Mouse (Mus musculus): Measurements from ENCODE around the gene Nkapl. TPM values are rescaled to one million over a fixed set of nuclear protein-coding genes. Genes with fewer than 3 reads are reported as not detected.

Nkapl gene
- under 1 TPM; 0.11 to 0.44 TPM for polyA plus RNA-seq (2017; shearing (Covaris generic))

GRCm38 (mm10) chr13:21468061-21469019 is at the start of gene Nkapl:
Gene Nkapl (minus strand): TSS chr13:21468509.

GRCm38 (mm10) chr13:21501182-21501581 is 32.9 kb upstream of the Nkapl start, which contains the start of gene Gm11273:
Gene Gm11273 (minus strand): TSS chr13:21501418.

DNA sequence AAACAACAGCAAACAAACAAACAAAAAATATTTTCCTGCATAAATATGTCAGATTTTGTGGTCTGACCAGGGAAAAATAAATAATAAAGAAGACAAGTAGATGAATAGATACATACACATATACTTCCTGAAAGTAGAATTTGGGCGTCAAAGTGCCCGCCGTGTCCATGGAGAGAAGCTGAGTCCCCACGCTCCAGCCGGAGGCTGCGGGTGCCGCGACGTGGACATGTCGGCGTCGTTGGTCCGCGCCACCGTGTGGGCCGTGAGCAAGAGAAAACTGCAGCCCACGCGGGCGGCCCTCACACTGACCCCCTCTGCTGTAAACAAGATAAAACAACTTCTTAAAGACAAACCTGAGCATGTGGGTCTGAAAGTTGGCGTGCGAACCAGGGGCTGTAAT is 26.8 kb upstream of the Nkapl start, which contains the start of gene AK157302:
TSS of gene AK157302 (plus strand) at position 144 of the 400 bp plus-strand sequence.

DNA sequence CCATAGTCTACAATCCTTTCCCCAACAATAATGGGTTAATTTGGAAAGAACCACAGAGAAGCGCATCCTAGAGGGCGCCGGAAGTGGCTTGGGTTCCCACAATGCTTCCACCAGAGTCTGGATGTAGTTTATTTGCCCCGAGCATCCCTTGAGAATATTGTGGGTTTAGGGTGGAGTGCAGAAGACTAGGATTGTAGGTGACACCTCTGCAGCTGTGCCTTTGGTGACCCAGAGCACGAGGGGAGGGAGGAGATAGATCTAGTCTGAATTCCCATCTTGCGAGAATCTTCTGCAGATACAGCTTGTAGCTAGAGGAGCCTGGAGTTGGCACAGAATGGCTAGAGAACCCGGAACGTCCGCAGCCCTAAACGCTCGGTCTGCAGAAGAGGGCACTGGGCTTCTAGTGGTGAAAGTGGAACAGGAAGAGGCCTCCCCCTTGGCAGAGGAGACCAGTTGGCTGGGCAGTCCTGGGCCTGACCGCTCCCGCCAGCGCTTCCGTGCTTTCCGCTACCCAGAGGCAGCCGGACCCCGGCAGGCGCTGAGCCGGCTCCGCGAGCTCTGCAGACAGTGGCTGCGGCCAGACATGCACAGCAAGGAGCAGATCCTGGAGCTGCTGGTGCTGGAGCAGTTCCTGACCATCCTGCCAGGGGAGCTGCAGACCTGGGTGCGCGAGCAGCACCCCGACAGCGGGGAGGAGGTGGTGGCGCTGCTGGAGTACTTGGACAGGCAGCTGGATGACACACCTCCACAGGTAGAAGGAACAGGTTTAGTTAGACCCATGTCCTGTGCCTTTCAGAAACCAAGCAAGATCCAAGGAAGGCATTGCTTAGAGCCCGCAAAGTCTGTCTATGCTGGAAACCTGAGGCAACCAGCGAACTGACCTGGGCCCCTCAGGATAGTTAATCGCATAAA is 10.7 kb upstream of the Nkapl start, which contains the start of the genes Zkscan4 and Gm10065:
TSS of gene Zkscan4 (plus strand) at position 149 of the 912 bp plus-strand sequence.
TSS of gene Gm10065 (minus strand) at position 683 of the 912 bp plus-strand sequence.

DNA sequence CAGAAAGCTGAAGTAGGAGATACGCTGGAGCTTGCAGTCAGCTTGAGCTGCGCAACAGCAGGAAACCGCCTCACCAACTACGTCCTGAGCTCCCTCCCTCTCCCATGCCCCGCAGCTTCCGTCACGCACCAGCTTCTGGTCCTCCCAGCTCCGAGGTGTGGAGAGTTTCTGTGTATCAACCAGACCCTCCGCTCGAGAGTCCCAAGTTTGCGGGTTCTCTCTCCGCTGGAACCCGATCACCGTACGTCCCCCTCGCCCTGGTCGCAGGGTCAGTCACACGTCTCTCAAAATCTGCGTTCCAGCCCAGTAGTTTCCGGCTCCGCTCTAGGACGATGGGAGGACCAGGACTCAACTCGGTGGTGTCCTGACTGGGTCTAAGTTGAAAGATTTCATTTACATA is 14.9 kb downstream of the Nkapl start, which contains the start of gene Zscan26:
TSS of gene Zscan26 (minus strand) at position 282 of the 400 bp plus-strand sequence.

DNA sequence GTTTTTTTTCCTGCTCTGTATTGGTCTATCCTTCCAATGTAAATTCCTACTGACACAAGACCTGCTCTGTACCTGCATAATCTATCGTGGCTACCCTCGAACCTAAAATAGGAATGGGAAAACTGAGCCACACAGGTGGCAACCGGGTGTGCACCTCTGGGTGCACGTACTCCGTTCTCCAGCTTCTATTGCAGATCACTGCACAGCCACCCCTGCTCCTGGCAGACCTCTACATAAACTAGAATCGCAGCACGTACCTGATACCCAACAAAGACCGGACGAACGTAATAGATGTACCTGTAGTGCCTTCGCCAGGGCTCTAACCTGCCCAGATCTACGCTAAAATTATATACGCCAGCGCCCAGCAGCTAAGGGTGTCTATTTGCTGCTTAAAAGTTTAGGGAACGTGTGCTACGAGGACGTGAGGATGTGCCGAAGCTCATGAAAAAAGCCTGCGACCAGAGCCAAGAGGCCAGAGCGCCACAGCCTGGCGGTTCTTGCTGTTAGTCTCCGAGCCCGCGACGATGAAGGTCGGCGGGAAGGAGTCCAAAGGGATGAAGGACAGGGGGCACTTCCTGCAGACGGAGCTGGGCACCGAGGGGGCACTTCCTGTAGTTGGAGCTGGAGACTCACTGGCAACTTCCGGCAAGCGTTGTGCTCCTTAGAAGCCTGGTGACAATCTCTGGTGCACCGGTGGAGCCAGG is 27.7 kb downstream of the Nkapl start, which contains the start of gene Pgbd1:
TSS of gene Pgbd1 (minus strand) at position 556 of the 704 bp plus-strand sequence.

Other genes starting within 250 kb of the Nkapl start
- gene Gpx5, start 175.8 kb downstream of the Nkapl start, polyA plus RNA-seq (2017; shearing (Covaris generic)), result 1 to 10 TPM in 1 of 2 experiments, under 1 TPM in 1; 0.22 to 1.7 TPM
- gene Gpx6, start 156.4 kb downstream of the Nkapl start, polyA plus RNA-seq (2017; shearing (Covaris generic)), result under 1 TPM; 0.23 to 0.77 TPM
- gene Olfr1367, start 121.6 kb downstream of the Nkapl start, polyA plus RNA-seq (2017; shearing (Covaris generic)), result not detected
- gene Zscan12, start 105.7 kb downstream of the Nkapl start, polyA plus RNA-seq (2017; shearing (Covaris generic)), result 10 to 100 TPM in 1 of 2 experiments, 1 to 10 TPM in 1; 8.3 to 13.5 TPM
- gene Zkscan3, start 65.8 kb downstream of the Nkapl start, polyA plus RNA-seq (2017; shearing (Covaris generic)), result 10 to 100 TPM; 57.4 to 65.7 TPM
- under 1 TPM; 0.23 to 0.53 TPM for gene Pgbd1, start 27.5 kb downstream of the Nkapl start, polyA plus RNA-seq (2017; shearing (Covaris generic))
- 1 to 10 TPM; 7.6 to 7.7 TPM for gene Zscan26, start 14.8 kb downstream of the Nkapl start, polyA plus RNA-seq (2017; shearing (Covaris generic))
- not detected for gene Zkscan4, start 10.4 kb upstream of the Nkapl start, polyA plus RNA-seq (2017; shearing (Covaris generic))
- gene Gm10065, start 10.9 kb upstream of the Nkapl start, polyA plus RNA-seq (2017; shearing (Covaris generic)), result not detected
- gene AK157302, start 26.7 kb upstream of the Nkapl start, polyA plus RNA-seq (2017; shearing (Covaris generic)), result under 1 TPM; 0.08 to 0.54 TPM
- 10 to 100 TPM; 10.6 to 16.4 TPM for gene Gm11273, start 32.9 kb upstream of the Nkapl start, polyA plus RNA-seq (2017; shearing (Covaris generic))
- gene Zkscan8, start 62.6 kb upstream of the Nkapl start, polyA plus RNA-seq (2017; shearing (Covaris generic)), result 10 to 100 TPM in 1 of 2 experiments, 1 to 10 TPM in 1; 7.6 to 12.8 TPM
- gene Olfr1366, start 74.3 kb upstream of the Nkapl start, polyA plus RNA-seq (2017; shearing (Covaris generic)), result not detected
- 1 to 10 TPM in 1 of 2 experiments, under 1 TPM in 1; 0.95 to 2.1 TPM for gene Olfr1535, start 91.4 kb upstream of the Nkapl start, polyA plus RNA-seq (2017; shearing (Covaris generic))
- not detected for gene Olfr1364, start 113.2 kb upstream of the Nkapl start, polyA plus RNA-seq (2017; shearing (Covaris generic))
- gene Olfr1362, start 145.5 kb upstream of the Nkapl start, polyA plus RNA-seq (2017; shearing (Covaris generic)), result not detected
- not detected for gene Olfr11, start 174.0 kb upstream of the Nkapl start, polyA plus RNA-seq (2017; shearing (Covaris generic))
- under 1 TPM in 1 of 2 experiments, not detected in 1; 0.60 TPM for gene Olfr1361, start 194.9 kb upstream of the Nkapl start, polyA plus RNA-seq (2017; shearing (Covaris generic))
- under 1 TPM in 1 of 2 experiments, not detected in 1; 0.21 TPM for gene Olfr1360, start 208.9 kb upstream of the Nkapl start, polyA plus RNA-seq (2017; shearing (Covaris generic))
- under 1 TPM in 1 of 2 experiments, not detected in 1; 0.71 TPM for gene Olfr1359, start 229.6 kb upstream of the Nkapl start, polyA plus RNA-seq (2017; shearing (Covaris generic))
- 1 to 10 TPM in 1 of 2 experiments, not detected in 1; 1.4 TPM for gene Hist1h2bl, start 247.6 kb upstream of the Nkapl start, polyA plus RNA-seq (2017; shearing (Covaris generic))
- gene Hist1h2ai, start 247.9 kb upstream of the Nkapl start, polyA plus RNA-seq (2017; shearing (Covaris generic)), result 10 to 100 TPM; 14.1 to 15.1 TPM
- 1 to 10 TPM; 1.7 to 2.2 TPM for gene Hist1h3h, start 249.2 kb upstream of the Nkapl start, polyA plus RNA-seq (2017; shearing (Covaris generic))

Measured in inflammation-experienced regulatory T-cells (primary cell).